Mouse (Mus musculus) intestine, embryonic 14.5 days (tissue): Measurements from ENCODE around the gene Snta1. TPM values are rescaled to one million over a fixed set of nuclear protein-coding genes. Genes with fewer than 3 reads are reported as not detected.

Source experiments
- ATAC-seq: fragments of 200-750 bp; cut with Nextera tagmentation; replicated peaks from 2 replicates; pipeline ENCODE4 v1.8.0; 2017; ENCODE audit warnings: low read depth, moderate number of reproducible peaks, moderate TSS enrichment, moderate library complexity; ENCODE audit not compliant: low FRiP score, low TSS enrichment
- DNase-seq: peaks from one replicate; pipeline ENCODE4 v3.0.0-alpha.2; 2018; ENCODE audit warnings: low spot score
- H3K27ac ChIP-seq: fragments of 300-500 bp; sonication (generic); 2 replicates; pipeline ENCODE4 v1.5.1; 2014; ENCODE audit warnings: low read depth, mild to moderate bottlenecking, control low read depth
- H3K27me3 ChIP-seq: fragments of 300-500 bp; sonication (generic); replicated peaks from 2 replicates; pipeline ENCODE4 v1.6.1; 2014; ENCODE audit warnings: low read length, control low read depth; ENCODE audit not compliant: control insufficient read depth, insufficient read depth
- H3K36me3 ChIP-seq: fragments of 300-500 bp; sonication (generic); 2 replicates; pipeline ENCODE4 v1.6.1; 2014; ENCODE audit warnings: low read length, control low read depth; ENCODE audit not compliant: control insufficient read depth, insufficient read depth
- H3K4me1 ChIP-seq: fragments of 300-500 bp; sonication (generic); replicated peaks from 2 replicates; pipeline ENCODE4 v1.6.1; 2014; ENCODE audit warnings: low read length, control low read depth, mixed read lengths; ENCODE audit not compliant: control insufficient read depth, insufficient read depth
- H3K4me2 ChIP-seq: fragments of 300-500 bp; sonication (generic); 2 replicates; pipeline ENCODE4 v1.6.1; 2014; ENCODE audit warnings: low read length
- H3K4me3 ChIP-seq: fragments of 300-500 bp; sonication (generic); 2 replicates; pipeline ENCODE4 v1.5.1; 2014; ENCODE audit warnings: low read depth, low read length, control low read depth, mixed read lengths
- H3K9ac ChIP-seq: fragments of 300-500 bp; sonication (generic); 2 replicates; pipeline ENCODE4 v1.6.1; 2014; ENCODE audit warnings: mild to moderate bottlenecking, low read length
- H3K9me3 ChIP-seq: fragments of 300-500 bp; sonication (generic); 2 replicates; pipeline ENCODE4 v1.6.1; 2016; ENCODE audit warnings: low read length, control low read depth; ENCODE audit not compliant: control insufficient read depth
- WGBS: fragments of 180-500 bp; shearing (Covaris S2); extraction: QIAGEN DNeasy Blood & Tissue Kit; methylation state at CpG from one replicate; pipeline ENCODE4 v1.1.7; 2014; 5-methylcytosine and 5-hydroxymethylcytosine counted together
- polyA plus RNA-seq: library from polyadenylated mRNA; unstranded; fragments of >200 nt; fragmentation: Nextera tagmentation; extraction: Ambion mirVana; gene quantifications from 2 replicates; pipeline ENCODE4 v1.2.1, GENCODE M21; 2014

The Snta1 gene
- polyA plus RNA-seq, 1 experiment from 2014 or later, result 2.7 TPM

GRCm38 (mm10) chr2:154437191-154437527 is 29.3 kb upstream of the Snta1 start:
- Histone ChIP-seq H3K27ac (peak overlapping the region; percentile 93), H3K36me3 (no peaks in the 10 kb centered on the region), H3K4me2 (peak overlapping the region; percentile 91), H3K27me3 (no peaks in the 10 kb centered on the region), H3K9me3 (no peaks in the 10 kb centered on the region), H3K4me3 (peak overlapping the region; percentile 93), H3K4me1 (peaks cover 13% of the 10 kb centered on the region), H3K9ac (peak overlapping the region; percentile 96)
- ATAC-seq (no peak), DNase-seq (no peak)
- 11% methylated on average over 7 of the region's 7 CpGs for WGBS

GRCm38 (mm10) chr2:154436458-154437190 is 28.7 kb upstream of the Snta1 start, which contains the start of gene Cbfa2t2:
Gene Cbfa2t2 (plus strand): TSS chr2:154436481.
- H3K4me1 ChIP-seq, result peaks cover 13% of the 10 kb centered on the region
- no peaks in the 10 kb centered on the region for H3K27me3 ChIP-seq
- H3K9ac ChIP-seq, result peak within 1 kb of the TSS; percentile 96
- ATAC-seq (peak; percentile 84), DNase-seq (peak; percentile 88)
- 1% methylated on average over 57 of the region's 70 CpGs for WGBS
- no peaks in the 10 kb centered on the region for H3K36me3 ChIP-seq
- H3K27ac ChIP-seq, result peak within 1 kb of the TSS; percentile 93
- no peaks in the 10 kb centered on the region for H3K9me3 ChIP-seq
- H3K4me3 ChIP-seq, result peak within 1 kb of the TSS; percentile 93
- H3K4me2 ChIP-seq, result peak within 1 kb of the TSS; percentile 91

DNA sequence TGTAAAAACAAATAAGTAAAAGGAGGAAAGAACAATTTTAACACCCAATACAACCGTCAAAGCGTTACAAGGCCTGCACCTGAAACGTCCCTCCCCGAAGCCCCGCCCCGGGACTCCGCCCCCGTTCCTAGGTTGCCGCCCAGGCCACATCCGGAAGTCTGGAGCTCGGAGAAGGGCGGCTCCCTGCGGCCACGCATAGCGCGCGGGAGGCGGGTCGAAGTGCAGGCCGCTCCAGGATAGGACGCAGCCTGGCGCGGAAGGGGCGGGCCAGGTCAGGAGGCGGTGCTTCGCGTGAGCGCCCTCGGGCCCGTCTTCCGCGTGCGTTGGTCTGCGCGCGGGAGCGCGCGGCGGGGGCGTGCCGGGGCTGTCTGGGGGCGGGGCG is 28.2 kb upstream of the Snta1 start:
- Histone ChIP-seq H3K9ac (peak overlapping the region; percentile 96), H3K9me3 (no peaks in the 10 kb centered on the region), H3K36me3 (no peaks in the 10 kb centered on the region), H3K4me1 (peaks cover 13% of the 10 kb centered on the region), H3K4me3 (peak overlapping the region; percentile 93), H3K27ac (peak overlapping the region; percentile 93; the same call in 1 of the 2 replicates), H3K4me2 (peak overlapping the region; percentile 50), H3K27me3 (no peaks in the 10 kb centered on the region)
- ATAC-seq (peak; percentile 99), DNase-seq (peak; percentile 96)
- WGBS, result under 1% methylated on average over 44 of the region's 44 CpGs

DNA sequence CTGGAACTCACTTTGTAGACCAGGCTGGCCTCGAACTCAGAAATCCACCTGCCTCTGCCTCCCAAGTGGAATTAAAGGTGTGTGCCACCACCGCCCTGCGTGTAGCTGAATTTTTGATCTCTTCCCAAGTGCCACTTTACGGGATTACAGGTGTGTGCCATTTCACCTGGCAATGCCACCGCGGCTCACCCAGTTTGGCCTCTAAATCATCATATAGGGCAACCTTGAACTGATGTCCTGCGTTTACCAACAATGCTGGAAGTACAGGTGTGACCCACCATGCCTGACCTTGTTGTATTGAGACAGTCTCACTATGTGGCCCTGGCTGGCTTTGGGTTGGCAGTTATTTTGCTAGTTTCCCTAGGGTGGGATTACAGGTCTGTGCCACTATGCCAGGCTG is 26.8 kb upstream of the Snta1 start:
- Histone ChIP-seq H3K4me2 (no peak overlapping the region), H3K4me1 (peaks cover 13% of the 10 kb centered on the region), H3K9me3 (no peaks in the 10 kb centered on the region), H3K9ac (no peak overlapping the region), H3K27ac (no peak overlapping the region), H3K36me3 (no peaks in the 10 kb centered on the region), H3K27me3 (no peaks in the 10 kb centered on the region), H3K4me3 (no peak overlapping the region)
- WGBS, result 97% methylated on average over 7 of the region's 7 CpGs
- no peak for DNase-seq
- ATAC-seq, result no peak

DNA sequence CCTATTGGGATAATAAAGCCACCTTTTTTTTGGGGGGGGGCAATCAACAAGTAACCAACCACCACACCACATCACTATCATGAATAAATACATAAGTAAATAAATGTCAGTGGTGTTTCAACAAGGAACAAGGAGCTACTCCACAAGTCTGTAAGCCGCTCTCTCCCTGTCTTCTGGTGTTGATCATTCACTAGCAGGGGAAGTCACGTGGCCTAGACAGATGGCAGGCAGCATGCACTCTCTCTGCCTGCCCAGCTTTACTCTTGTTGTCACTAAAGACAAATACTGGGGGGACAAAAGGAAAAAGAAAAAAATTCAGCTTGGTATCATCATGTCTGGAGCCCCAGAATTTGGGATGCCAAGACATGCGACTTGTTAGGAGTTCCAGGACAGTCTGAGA is 25.5 kb upstream of the Snta1 start:
- Histone ChIP-seq H3K27ac (no peak overlapping the region), H3K9me3 (no peaks in the 10 kb centered on the region), H3K4me1 (peaks cover 12% of the 10 kb centered on the region), H3K4me2 (no peak overlapping the region), H3K36me3 (no peaks in the 10 kb centered on the region), H3K4me3 (no peak overlapping the region), H3K9ac (no peak overlapping the region), H3K27me3 (no peaks in the 10 kb centered on the region)
- WGBS, result 52% methylated on average over 3 of the region's 3 CpGs
- no peak for DNase-seq
- no peak for ATAC-seq

DNA sequence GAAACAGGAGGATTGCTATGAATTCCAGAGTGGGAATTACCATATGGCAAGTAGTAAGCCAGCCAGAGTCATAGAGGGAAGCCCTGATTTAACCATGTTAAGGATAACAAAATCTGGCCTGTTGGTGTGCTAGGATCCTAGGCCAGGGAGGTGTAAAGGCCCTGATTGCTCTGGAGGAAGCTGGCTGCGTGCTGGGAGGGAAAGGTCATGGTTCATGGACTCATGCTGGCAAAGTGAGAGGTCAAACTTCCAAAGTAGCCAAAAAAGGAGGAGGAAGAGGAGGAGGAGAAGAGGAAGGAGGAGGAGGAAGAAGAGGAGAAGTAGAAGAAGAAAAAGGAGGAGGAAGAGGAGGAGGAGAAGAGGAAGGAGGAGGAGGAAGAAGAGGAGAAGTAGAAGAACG is 24.8 kb upstream of the Snta1 start:
- Histone ChIP-seq H3K27me3 (no peaks in the 10 kb centered on the region), H3K4me1 (peaks cover 10% of the 10 kb centered on the region), H3K9ac (no peak overlapping the region), H3K9me3 (no peaks in the 10 kb centered on the region), H3K27ac (no peak overlapping the region), H3K4me2 (no peak overlapping the region), H3K36me3 (no peaks in the 10 kb centered on the region), H3K4me3 (no peak overlapping the region)
- ATAC-seq, result no peak
- DNase-seq, result no peak
- 71% methylated on average over 2 of the region's 2 CpGs for WGBS

- Histone ChIP-seq H3K9me3 (0 out of 2 replicates have a peak, but pooled peaks cover 2% of the 10 kb centered on the region), H3K9ac (no peak overlapping the region), H3K4me2 (no peak overlapping the region), H3K4me1 (peaks cover 9% of the 10 kb centered on the region), H3K4me3 (no peak overlapping the region), H3K36me3 (no peaks in the 10 kb centered on the region), H3K27me3 (no peaks in the 10 kb centered on the region), H3K27ac (no peak overlapping the region)
- DNase-seq (no peak), ATAC-seq (no peak)
- WGBS, result 94% methylated on average over 2 of the region's 2 CpGs
Observed at GRCm38 (mm10) chr2:154430566-154430965, 22.7 kb upstream of the Snta1 start.

- no peaks in the 10 kb centered on the region for H3K27me3 ChIP-seq
- 12% methylated on average over 17 of the region's 17 CpGs for WGBS
- peak overlapping the region; percentile 27 for H3K4me2 ChIP-seq
- no peaks in the 10 kb centered on the region for H3K36me3 ChIP-seq
- H3K4me3 ChIP-seq, result 0 out of 2 replicates have a peak overlapping the region, but pooled peaks have one; percentile 6
- 0 out of 2 replicates have a peak, but pooled peaks cover 4% of the 10 kb centered on the region for H3K9me3 ChIP-seq
- H3K4me1 ChIP-seq, result peaks cover 9% of the 10 kb centered on the region
- H3K27ac ChIP-seq, result peak overlapping the region; percentile 44
- peak; percentile 77 for DNase-seq
- H3K9ac ChIP-seq, result no peak overlapping the region
- peak; percentile 75 for ATAC-seq
Observed at GRCm38 (mm10) chr2:154427853-154428360, 20.0 kb upstream of the Snta1 start.
